Mouse (Mus musculus): Measurements from ENCODE around the gene Tas2r123.

DNA sequence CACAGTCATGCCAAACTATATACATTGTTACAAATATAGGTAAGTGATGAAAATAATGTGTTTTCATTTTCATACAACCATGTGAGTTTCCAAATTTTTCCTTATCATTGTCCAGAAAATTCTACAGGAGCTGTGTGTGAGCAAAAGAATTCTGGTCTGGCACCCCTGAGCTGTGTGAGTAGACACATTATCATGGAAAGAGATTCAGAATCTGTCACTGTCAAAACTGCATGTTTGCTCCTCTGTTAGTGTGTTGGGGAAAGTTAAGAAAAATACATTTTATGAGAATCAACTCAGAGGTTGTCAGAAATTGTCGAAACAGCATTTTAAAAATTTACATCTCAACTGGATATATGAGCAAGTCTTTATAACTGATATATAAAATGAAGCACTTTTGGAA lies 44.4 kb upstream of the Tas2r123 start, which contains the start of gene Tas2r117:
- no peak for TF ChIP-seq POLR2A (IDR thresholded peaks at IDR 0.05; ENCODE audit: control insufficient read depth, low read depth, low read length)
- no peak for TF ChIP-seq CTCF (IDR thresholded peaks at IDR 0.05; ENCODE audit: control insufficient read depth, insufficient read depth, insufficient replicate concordance, low read depth, low read length)
